Mouse (Mus musculus) ovary, postnatal 14 days (tissue): Measurements from ENCODE around the gene Slc35f2.

Experiments
- DNase-seq: peaks from one replicate; pipeline ENCODE4 v3.0.0; 2022; ENCODE audit warnings: low spot score

The Slc35f2 gene

GRCm38 (mm10) chr9:53771344-53772021 lies at the start of gene Slc35f2:
Gene Slc35f2, plus strand, starts transcription at chr9:53771538.
- peak; percentile 11 for DNase-seq

GRCm38 (mm10) chr9:53740829-53741404 lies 30.4 kb upstream of the Slc35f2 start:
- DNase-seq = no peak

GRCm38 (mm10) chr9:53750411-53750810 lies 20.9 kb upstream of the Slc35f2 start:
- no peak for DNase-seq

- no peak for DNase-seq
Measured at GRCm38 (mm10) chr9:53750899-53751298, 20.4 kb upstream of the Slc35f2 start.

- no peak for DNase-seq
Measured at GRCm38 (mm10) chr9:53754801-53755200, 16.5 kb upstream of the Slc35f2 start.

- no peak for DNase-seq
Measured at GRCm38 (mm10) chr9:53758142-53758541, 13.2 kb upstream of the Slc35f2 start.

- DNase-seq = no peak
Measured at GRCm38 (mm10) chr9:53764697-53765096, 6.6 kb upstream of the Slc35f2 start.

GRCm38 (mm10) chr9:53768486-53768885 lies 2.9 kb upstream of the Slc35f2 start:
- DNase-seq = no peak

- no peak for DNase-seq
Measured at GRCm38 (mm10) chr9:53770771-53771343, 481 bp upstream of the Slc35f2 start.

- peak; percentile 48 for DNase-seq
Measured at GRCm38 (mm10) chr9:53772121-53772561, 803 bp downstream of the Slc35f2 start.

GRCm38 (mm10) chr9:53775511-53775910 lies 4.2 kb downstream of the Slc35f2 start:
- no peak for DNase-seq

- peak; percentile 23 for DNase-seq
Measured at GRCm38 (mm10) chr9:53786561-53787407, 15.4 kb downstream of the Slc35f2 start.

- DNase-seq = no peak
Measured at GRCm38 (mm10) chr9:53793830-53794330, 22.5 kb downstream of the Slc35f2 start.

GRCm38 (mm10) chr9:53794490-53794889 lies 23.2 kb downstream of the Slc35f2 start:
- no peak for DNase-seq

GRCm38 (mm10) chr9:53795351-53795750 lies 24.0 kb downstream of the Slc35f2 start:
- DNase-seq = no peak

GRCm38 (mm10) chr9:53796386-53796785 lies 25.0 kb downstream of the Slc35f2 start:
- no peak for DNase-seq

- no peak for DNase-seq
Measured at GRCm38 (mm10) chr9:53797141-53797540, 25.8 kb downstream of the Slc35f2 start.

GRCm38 (mm10) chr9:53802921-53803320 lies 31.6 kb downstream of the Slc35f2 start:
- no peak for DNase-seq

GRCm38 (mm10) chr9:53806496-53807086 lies 35.3 kb downstream of the Slc35f2 start:
- no peak for DNase-seq

- no peak for DNase-seq
Measured at GRCm38 (mm10) chr9:53813418-53813817, 42.1 kb downstream of the Slc35f2 start.

GRCm38 (mm10) chr9:53818760-53819159 lies 47.4 kb downstream of the Slc35f2 start:
- peak; percentile 42 for DNase-seq

- peak; percentile 14 for DNase-seq
Measured at GRCm38 (mm10) chr9:53825318-53825717, 54.0 kb downstream of the Slc35f2 start.
